Mouse (Mus musculus): ENCODE data around the gene Atg7. TPM values are rescaled to one million over a fixed set of nuclear protein-coding genes. Genes with fewer than 3 reads are reported as not detected.

Atg7 gene
- polyA plus RNA-seq, 1 experiment, result 25.3 TPM

DNA sequence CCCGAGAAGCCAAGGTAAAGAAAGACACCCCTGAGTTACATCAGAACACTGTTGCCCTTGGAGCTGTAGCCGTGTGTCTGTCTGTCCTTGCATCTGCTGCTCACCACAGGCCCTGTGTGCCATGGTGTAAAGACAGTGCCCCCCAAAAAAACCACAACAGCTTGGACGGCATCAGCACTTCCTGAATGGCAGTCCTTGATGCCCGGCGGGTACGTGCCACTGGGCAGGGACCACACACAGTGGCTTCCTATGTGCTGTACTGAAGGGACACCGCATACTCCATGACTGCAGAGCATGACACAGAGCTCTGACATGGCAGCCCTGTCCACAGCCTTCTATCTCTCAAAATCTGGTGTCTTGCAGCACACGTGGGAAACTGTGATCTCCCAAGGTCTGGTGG is 206.9 kb downstream of the Atg7 start:
- H3K4me3 ChIP-seq (ENCODE audit: insufficient read depth, low read length), result no peak overlapping the region
- TF ChIP-seq POLR2A (IDR thresholded peaks at IDR 0.05; ENCODE audit: extremely low read depth, insufficient read depth, low read length) (no peak), CTCF (IDR thresholded peaks at IDR 0.05; ENCODE audit: extremely low read depth, insufficient read depth, low read length) (no peak)
- H3K27ac ChIP-seq (ENCODE audit: insufficient read depth, low read length), result no peak overlapping the region
- no peaks in the 10 kb centered on the region for H3K4me1 ChIP-seq (ENCODE audit: control insufficient read depth, insufficient read depth, low read length)

DNA sequence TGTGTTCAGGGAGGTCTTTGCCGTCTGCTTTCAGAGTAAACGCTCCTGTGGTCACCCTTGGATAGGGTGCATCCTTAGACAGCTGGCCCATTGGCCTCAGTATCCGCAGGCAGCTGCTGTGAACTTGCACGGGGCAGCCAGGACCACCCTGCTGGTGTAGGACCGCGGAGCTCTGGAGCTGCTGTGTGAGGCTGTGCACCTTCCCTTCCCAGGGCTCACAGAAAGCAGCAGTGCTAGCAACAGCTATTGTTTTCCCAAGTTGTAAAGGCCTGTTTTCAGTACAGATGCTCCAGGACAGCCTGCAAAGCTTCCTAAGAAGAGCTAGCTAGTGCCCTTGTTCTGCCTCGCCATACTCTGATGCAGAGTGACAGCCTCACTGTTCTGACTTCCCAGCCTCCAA is 208.8 kb downstream of the Atg7 start:
- Histone ChIP-seq H3K27ac (ENCODE audit: insufficient read depth, low read length) (no peak overlapping the region), H3K4me1 (ENCODE audit: control insufficient read depth, insufficient read depth, low read length) (no peaks in the 10 kb centered on the region), H3K4me3 (ENCODE audit: insufficient read depth, low read length) (no peak overlapping the region)
- TF ChIP-seq CTCF (IDR thresholded peaks at IDR 0.05; ENCODE audit: extremely low read depth, insufficient read depth, low read length) (no peak), POLR2A (IDR thresholded peaks at IDR 0.05; ENCODE audit: extremely low read depth, insufficient read depth, low read length) (no peak)

DNA sequence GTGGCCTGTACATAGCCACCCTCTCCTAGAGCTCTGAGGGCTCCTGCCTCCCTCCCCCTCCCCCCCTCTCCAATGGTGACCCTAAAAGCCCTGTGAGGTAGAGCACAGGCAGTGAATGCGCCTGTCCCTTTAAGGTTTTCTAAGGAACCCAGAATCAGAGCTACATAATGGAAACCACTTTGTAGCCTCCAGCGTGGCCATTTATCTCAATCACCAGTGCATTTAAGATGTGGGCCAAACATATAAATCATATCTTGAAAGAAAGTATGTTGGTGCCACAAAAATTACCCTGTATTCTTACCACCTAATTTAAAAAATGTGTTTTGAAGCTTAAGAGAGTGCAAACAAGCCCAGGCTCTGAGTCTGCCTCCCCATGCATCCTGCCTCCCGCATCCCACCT is 209.8 kb downstream of the Atg7 start:
- TF ChIP-seq POLR2A (IDR thresholded peaks at IDR 0.05; ENCODE audit: extremely low read depth, insufficient read depth, low read length), result no peak
- no peak for TF ChIP-seq CTCF (IDR thresholded peaks at IDR 0.05; ENCODE audit: extremely low read depth, insufficient read depth, low read length)
- H3K27ac ChIP-seq (ENCODE audit: insufficient read depth, low read length), result no peak overlapping the region
- no peaks in the 10 kb centered on the region for H3K4me1 ChIP-seq (ENCODE audit: control insufficient read depth, insufficient read depth, low read length)
- H3K4me3 ChIP-seq (ENCODE audit: insufficient read depth, low read length), result no peak overlapping the region

DNA sequence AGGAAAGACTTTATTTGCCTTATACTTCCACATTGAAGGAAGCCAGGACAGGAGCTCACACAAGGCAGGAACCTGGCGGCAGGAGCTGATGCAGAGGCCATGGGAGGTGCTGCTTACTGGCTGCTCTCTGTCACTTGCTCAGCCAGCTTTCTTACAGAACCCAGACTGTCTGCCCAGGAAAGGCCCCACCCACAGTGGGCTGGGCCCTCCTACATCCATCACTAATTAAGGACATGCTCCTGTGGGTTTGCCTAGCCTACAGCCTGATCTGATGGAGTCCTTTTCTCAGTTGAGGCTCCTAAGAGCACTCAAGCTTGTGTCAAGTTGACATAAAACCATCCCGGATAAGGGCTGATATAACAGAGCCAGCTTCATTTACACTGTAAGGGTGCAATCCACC is 211.5 kb downstream of the Atg7 start:
- H3K4me3 ChIP-seq (ENCODE audit: insufficient read depth, low read length), result no peak overlapping the region
- TF ChIP-seq CTCF (IDR thresholded peaks at IDR 0.05; ENCODE audit: extremely low read depth, insufficient read depth, low read length), result no peak
- no peak for TF ChIP-seq POLR2A (IDR thresholded peaks at IDR 0.05; ENCODE audit: extremely low read depth, insufficient read depth, low read length)
- peaks cover 3% of the 10 kb centered on the region for H3K4me1 ChIP-seq (ENCODE audit: control insufficient read depth, insufficient read depth, low read length)
- no peak overlapping the region for H3K27ac ChIP-seq (ENCODE audit: insufficient read depth, low read length)

DNA sequence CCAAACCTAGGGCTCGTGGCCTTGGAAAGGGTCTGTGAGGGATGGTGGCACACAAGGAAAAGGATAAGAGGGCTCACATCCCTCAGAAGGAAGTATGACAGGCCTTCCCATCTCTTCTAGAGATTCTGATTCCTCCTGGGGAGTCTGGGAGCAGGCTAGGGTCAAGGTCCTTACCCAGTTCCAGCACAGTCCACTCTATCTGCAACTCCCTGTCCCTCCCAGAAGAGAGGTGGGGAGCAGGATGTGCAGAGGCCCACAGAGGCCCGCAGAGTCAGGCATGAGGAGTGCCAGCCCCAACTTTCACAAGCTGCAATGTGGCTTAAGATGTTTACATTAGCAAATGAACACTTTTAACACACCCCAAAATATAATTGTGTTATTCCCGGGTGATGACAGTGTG is 212.7 kb downstream of the Atg7 start:
- H3K4me3 ChIP-seq (ENCODE audit: insufficient read depth, low read length), result no peak overlapping the region
- peaks cover 3% of the 10 kb centered on the region for H3K4me1 ChIP-seq (ENCODE audit: control insufficient read depth, insufficient read depth, low read length)
- TF ChIP-seq POLR2A (IDR thresholded peaks at IDR 0.05; ENCODE audit: extremely low read depth, insufficient read depth, low read length), result no peak
- no peak for TF ChIP-seq CTCF (IDR thresholded peaks at IDR 0.05; ENCODE audit: extremely low read depth, insufficient read depth, low read length)
- H3K27ac ChIP-seq (ENCODE audit: insufficient read depth, low read length), result no peak overlapping the region

DNA sequence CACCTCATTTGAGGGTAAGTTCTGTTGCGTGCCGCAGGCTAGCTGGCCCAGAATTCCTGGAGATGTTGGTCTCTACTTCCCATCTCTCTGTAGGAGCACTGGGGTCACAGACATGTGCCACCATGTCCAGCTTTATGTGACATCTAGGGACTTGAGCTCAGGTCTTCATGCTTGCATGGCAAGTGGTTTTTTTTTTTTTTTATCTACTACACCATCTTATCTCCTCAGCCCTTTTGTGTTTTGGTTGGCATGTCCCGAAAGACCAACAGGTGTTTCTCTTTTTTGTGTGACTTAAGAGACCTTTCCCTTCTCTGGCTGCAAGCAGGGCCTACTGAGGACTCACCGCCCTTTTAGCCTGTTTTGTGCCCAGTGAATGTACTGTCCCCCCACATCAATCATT is 213.6 kb downstream of the Atg7 start:
- no peak for TF ChIP-seq CTCF (IDR thresholded peaks at IDR 0.05; ENCODE audit: extremely low read depth, insufficient read depth, low read length)
- TF ChIP-seq POLR2A (IDR thresholded peaks at IDR 0.05; ENCODE audit: extremely low read depth, insufficient read depth, low read length), result no peak
- H3K4me1 ChIP-seq (ENCODE audit: control insufficient read depth, insufficient read depth, low read length), result peaks cover 3% of the 10 kb centered on the region

DNA sequence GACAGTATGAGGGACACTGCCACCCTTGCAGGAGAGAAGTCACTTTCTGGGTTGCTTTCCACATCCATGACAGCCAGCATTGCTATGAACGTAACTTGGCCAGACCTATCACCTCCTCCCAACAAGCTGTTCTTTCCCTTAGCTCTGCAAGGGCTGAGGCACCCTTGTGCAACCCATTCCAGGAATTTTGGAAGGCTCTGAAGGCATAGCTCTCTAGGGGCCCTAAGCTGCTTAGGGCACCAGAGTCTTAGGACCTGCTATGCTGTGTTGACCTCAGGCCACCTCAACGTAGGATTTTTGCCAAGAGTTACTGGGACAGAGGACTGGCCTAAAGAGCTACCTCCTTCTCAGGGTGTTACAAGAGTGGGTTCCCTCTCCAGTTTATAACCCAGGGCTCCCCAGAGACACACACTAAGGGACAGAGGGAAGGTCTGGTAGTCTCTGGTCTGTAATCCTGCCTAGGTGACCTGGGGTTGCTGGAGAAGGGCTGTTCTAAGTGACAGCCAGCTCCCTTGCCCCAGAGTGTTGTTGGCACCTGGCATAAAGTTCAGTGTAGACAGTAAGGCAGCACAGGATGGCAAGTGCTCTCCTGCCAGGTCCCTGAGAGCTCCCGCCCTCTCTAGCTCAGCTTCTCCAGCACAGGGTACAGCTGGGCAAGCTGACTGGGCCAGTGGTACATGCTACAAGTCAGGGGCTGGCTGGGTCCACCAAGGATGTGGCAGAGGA is 215.3 kb downstream of the Atg7 start:
- Histone ChIP-seq H3K4me1 (ENCODE audit: control insufficient read depth, insufficient read depth, low read length) (peaks cover 5% of the 10 kb centered on the region), H3K27ac (ENCODE audit: insufficient read depth, low read length) (no peak overlapping the region), H3K4me3 (ENCODE audit: insufficient read depth, low read length) (no peak overlapping the region)
- TF ChIP-seq CTCF (IDR thresholded peaks at IDR 0.05; ENCODE audit: extremely low read depth, insufficient read depth, low read length) (no peak), POLR2A (IDR thresholded peaks at IDR 0.05; ENCODE audit: extremely low read depth, insufficient read depth, low read length) (no peak)

More for the DNA sequence above, 213.6 kb downstream of the Atg7 start:
- H3K4me3 ChIP-seq (ENCODE audit: insufficient read depth, low read length), result no peak overlapping the region
- H3K27ac ChIP-seq (ENCODE audit: insufficient read depth, low read length), result no peak overlapping the region

DNA sequence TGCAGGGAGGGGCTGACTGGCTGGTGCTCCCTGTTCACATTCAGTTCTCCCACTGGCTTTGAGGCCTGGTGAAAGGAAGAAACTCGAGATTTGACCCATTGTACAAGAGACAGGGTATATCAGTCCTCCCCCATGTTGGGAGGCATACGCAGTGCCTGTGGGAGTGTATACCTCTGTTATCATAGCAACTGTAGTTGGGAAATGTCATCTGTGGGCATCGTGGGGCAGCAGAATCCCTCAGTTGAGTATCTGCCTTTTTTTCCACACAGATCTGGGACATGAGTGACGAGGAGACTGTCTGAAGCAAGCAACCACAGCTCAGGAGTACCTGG is 215.8 kb downstream of the Atg7 start:
- TF ChIP-seq CTCF (IDR thresholded peaks at IDR 0.05; ENCODE audit: extremely low read depth, insufficient read depth, low read length) (no peak), POLR2A (IDR thresholded peaks at IDR 0.05; ENCODE audit: extremely low read depth, insufficient read depth, low read length) (no peak)
- H3K4me1 ChIP-seq (ENCODE audit: control insufficient read depth, insufficient read depth, low read length), result peaks cover 5% of the 10 kb centered on the region
- H3K4me3 ChIP-seq (ENCODE audit: insufficient read depth, low read length), result no peak overlapping the region
- H3K27ac ChIP-seq (ENCODE audit: insufficient read depth, low read length), result no peak overlapping the region

DNA sequence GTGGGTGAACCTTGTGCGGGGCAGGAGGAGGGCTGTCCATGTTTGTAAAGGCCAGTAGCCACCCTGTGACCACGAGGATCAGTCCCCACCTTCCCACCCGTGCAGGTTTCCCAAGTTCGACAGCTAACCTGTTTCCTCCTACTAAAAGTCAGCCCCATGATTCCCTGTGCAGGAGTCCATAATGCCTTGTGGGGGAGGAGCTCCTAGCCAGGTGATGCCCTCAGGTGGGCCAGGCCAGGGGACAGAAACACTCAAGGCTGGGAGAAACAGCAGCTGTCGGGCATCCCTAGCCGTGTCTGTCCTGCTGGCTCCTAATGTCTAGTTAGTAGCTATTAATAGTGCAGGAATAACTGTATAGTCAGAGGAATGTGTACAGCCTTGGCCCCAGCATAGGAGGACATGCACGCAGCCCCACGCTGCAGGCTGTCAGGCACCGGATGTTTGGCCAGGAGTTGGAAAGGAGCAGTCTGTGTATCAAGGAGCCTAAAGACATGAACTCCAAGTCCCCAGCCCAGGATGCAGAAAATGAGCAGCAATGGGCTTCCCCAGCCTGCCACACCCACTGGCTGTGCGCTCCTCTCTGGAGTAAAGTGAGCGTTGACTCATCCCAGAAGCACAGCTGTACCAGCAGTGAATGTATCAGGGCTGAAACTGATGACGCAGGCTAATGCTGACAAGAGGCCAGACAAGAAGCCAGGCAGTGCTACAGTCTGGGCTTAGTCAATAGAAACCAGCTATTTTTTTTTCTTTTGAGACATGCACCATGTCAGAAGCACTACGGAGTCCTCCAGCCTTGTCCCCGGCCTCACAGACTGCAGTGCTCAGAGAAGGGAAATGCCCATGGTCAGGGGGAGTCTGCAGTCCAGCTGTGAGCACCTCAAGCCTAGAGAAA is 218.0 kb downstream of the Atg7 start:
- Histone ChIP-seq H3K4me1 (ENCODE audit: control insufficient read depth, insufficient read depth, low read length) (peaks cover 7% of the 10 kb centered on the region), H3K4me3 (ENCODE audit: insufficient read depth, low read length) (no peak overlapping the region), H3K27ac (ENCODE audit: insufficient read depth, low read length) (no peak overlapping the region)
- no peak for TF ChIP-seq POLR2A (IDR thresholded peaks at IDR 0.05; ENCODE audit: extremely low read depth, insufficient read depth, low read length)
- no peak for TF ChIP-seq CTCF (IDR thresholded peaks at IDR 0.05; ENCODE audit: extremely low read depth, insufficient read depth, low read length)

DNA sequence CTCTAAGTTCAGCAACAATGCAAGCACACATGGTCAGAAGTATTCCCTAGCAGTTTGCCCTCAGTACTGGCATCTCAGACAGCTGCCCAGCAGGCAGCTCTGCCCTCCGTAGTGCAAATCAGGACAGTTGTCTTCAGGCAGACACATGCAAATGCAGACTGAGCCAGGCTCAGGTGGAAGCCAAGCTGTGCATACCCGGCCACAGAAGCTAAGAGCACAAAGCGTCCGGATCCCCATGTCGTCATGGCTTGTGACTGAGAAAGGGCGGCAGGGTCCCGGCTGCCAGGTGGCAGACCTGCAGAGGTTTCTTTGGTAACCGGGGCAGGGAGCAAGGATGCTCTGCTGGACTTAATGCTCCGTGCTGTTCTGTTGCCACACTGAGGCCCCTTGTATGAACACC is 218.7 kb downstream of the Atg7 start:
- Histone ChIP-seq H3K27ac (ENCODE audit: insufficient read depth, low read length) (no peak overlapping the region), H3K4me1 (ENCODE audit: control insufficient read depth, insufficient read depth, low read length) (peaks cover 8% of the 10 kb centered on the region), H3K4me3 (ENCODE audit: insufficient read depth, low read length) (no peak overlapping the region)
- TF ChIP-seq CTCF (IDR thresholded peaks at IDR 0.05; ENCODE audit: extremely low read depth, insufficient read depth, low read length) (no peak), POLR2A (IDR thresholded peaks at IDR 0.05; ENCODE audit: extremely low read depth, insufficient read depth, low read length) (no peak)

Data from cortical plate, adult 2 months (tissue).